Mouse (Mus musculus) liver, postnatal 0 days (tissue): ENCODE data around the gene Tmprss7. TPM values are rescaled to one million over a fixed set of nuclear protein-coding genes. Genes with fewer than 3 reads are reported as not detected.
A peak's percentile ranks its signal among the peaks of the same experiment; 100 is the strongest.

Experiments
- ATAC-seq: fragments of 200-750 bp; cut with Nextera tagmentation; 2 replicates; pipeline ENCODE4 v1.8.0; 2017; ENCODE audit warnings: mild to moderate bottlenecking, moderate library complexity
- DNase-seq: peaks from one replicate; pipeline ENCODE4 v3.0.0-alpha.2; 2016
- H3K27ac ChIP-seq: fragments of 300-500 bp; sonication (generic); 2 replicates; pipeline ENCODE4 v1.5.1; 2014; ENCODE audit warnings: antibody characterized with exemption, moderate library complexity, mild to moderate bottlenecking, low read depth
- H3K27me3 ChIP-seq: fragments of 300-500 bp; sonication (generic); 2 replicates; pipeline ENCODE4 v1.6.1; 2014; ENCODE audit warnings: low read length, control low read depth, mixed read lengths; ENCODE audit not compliant: insufficient read depth
- H3K36me3 ChIP-seq: fragments of 300-500 bp; sonication (generic); replicated peaks from 2 replicates; pipeline ENCODE4 v1.6.1; 2014; ENCODE audit warnings: mild to moderate bottlenecking, control low read depth, low read length, moderate library complexity, mixed read lengths; ENCODE audit not compliant: insufficient read depth
- H3K4me1 ChIP-seq: fragments of 300-500 bp; sonication (generic); 2 replicates; pipeline ENCODE4 v1.6.1; 2014; ENCODE audit warnings: antibody characterized with exemption, mild to moderate bottlenecking, control low read depth; ENCODE audit not compliant: insufficient read depth
- H3K4me2 ChIP-seq: fragments of 300-500 bp; sonication (generic); 2 replicates; pipeline ENCODE4 v1.6.1; 2014; ENCODE audit warnings: low read depth, mild to moderate bottlenecking, low read length, moderate library complexity, mixed read lengths
- H3K4me3 ChIP-seq: fragments of 300-500 bp; sonication (generic); 2 replicates; pipeline ENCODE4 v1.5.1; 2014; ENCODE audit warnings: low read depth, low read length
- H3K9ac ChIP-seq: fragments of 300-500 bp; sonication (generic); replicated peaks from 2 replicates; pipeline ENCODE4 v1.6.1; 2014; ENCODE audit warnings: mild to moderate bottlenecking, moderate library complexity
- H3K9me3 ChIP-seq: fragments of 300-500 bp; sonication (generic); 2 replicates; pipeline ENCODE4 v1.6.1; 2016; ENCODE audit warnings: mild to moderate bottlenecking, control low read depth, low read length, mixed read lengths
- CTCF ChIP-seq: sonication (generic); IDR thresholded peaks from 2 replicates; pipeline ENCODE4 v1.5.1; 2016; ENCODE audit warnings: antibody characterized with exemption, low read depth
- EP300 ChIP-seq: IDR thresholded peaks from 2 replicates; pipeline ENCODE4 v1.6.1; 2016; ENCODE audit warnings: antibody characterized with exemption, low read depth, mild to moderate bottlenecking
- WGBS: fragments of 180-500 bp; shearing (Covaris S2); extraction: QIAGEN DNeasy Blood & Tissue Kit; methylation state at CpG from one replicate; pipeline ENCODE4 v1.1.7; 2014; ENCODE audit not compliant: insufficient replicate concordance; 5-methylcytosine and 5-hydroxymethylcytosine counted together
- polyA plus RNA-seq: library from polyadenylated mRNA; unstranded; fragments of >200 nt; fragmentation: Nextera tagmentation; extraction: Ambion mirVana; gene quantifications from 2 replicates; pipeline ENCODE4 v1.2.1, GENCODE M21; 2015

Gene Tmprss7
- polyA plus RNA-seq, 1 experiment from 2014 or later, result 0.14 TPM

GRCm38 (mm10) chr16:45724061-45724741 is 30.7 kb upstream of the Tmprss7 start, which contains the start of gene Tagln3:
Gene Tagln3, minus strand, starts transcription at chr16:45724608.
- WGBS, result 4% methylated on average over 28 of the region's 30 CpGs
- H3K9me3 ChIP-seq, result no peaks in the 10 kb centered on the region
- no peak within 1 kb of the TSS for H3K27ac ChIP-seq
- no peaks in the 10 kb centered on the region for H3K36me3 ChIP-seq
- H3K4me1 ChIP-seq, result peaks cover 6% of the 10 kb centered on the region
- DNase-seq (peak; percentile 22), ATAC-seq (no peak)
- H3K9ac ChIP-seq, result no peak within 1 kb of the TSS; the same call in 1 of the 2 replicates
- H3K4me3 ChIP-seq, result peak within 1 kb of the TSS; percentile 41
- peaks cover 11% of the 10 kb centered on the region; the same call in 1 of the 2 replicates for H3K27me3 ChIP-seq
- peak within 1 kb of the TSS; percentile 70 for H3K4me2 ChIP-seq
- TF ChIP-seq EP300 (no peak), CTCF (no peak)

DNA sequence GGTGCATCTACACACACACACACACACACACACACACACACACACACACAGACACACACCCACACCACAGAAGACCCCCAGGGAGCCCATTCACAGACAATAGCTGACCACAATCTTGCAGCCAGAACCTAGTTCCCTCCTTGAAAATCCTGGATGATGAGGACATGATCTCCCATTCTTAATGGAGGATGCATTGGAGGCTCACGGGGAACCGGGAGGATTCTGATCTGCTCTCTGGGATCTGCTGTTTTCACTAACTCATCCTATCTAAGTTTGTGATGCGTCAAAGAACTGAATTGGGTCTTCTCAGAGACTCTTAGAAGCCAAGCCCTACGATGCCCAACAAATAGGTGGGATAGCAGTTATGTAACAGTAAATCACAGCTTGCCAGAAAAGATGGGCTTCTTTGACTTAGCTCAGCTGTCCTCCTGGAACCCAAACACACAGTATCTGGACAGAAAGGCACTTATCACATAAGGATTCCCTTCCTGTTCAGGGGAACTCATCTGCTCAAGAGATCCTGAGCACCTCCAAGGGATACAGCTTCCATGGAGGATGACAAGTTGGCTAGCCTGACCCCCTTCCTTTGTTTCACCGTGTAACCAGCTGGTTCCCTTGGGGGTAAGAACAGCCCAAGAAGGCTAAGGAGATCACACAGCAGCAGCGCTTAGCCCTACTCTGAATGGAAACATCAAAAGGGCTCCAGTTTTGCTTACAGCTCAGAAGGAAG is 29.9 kb upstream of the Tmprss7 start:
- DNase-seq (no peak), ATAC-seq (no peak)
- Histone ChIP-seq H3K27me3 (peaks cover 11% of the 10 kb centered on the region; the same call in 1 of the 2 replicates), H3K36me3 (no peaks in the 10 kb centered on the region), H3K4me1 (peaks cover 6% of the 10 kb centered on the region), H3K4me2 (no peak overlapping the region), H3K27ac (no peak overlapping the region), H3K4me3 (no peak overlapping the region), H3K9ac (no peak overlapping the region), H3K9me3 (no peaks in the 10 kb centered on the region)
- TF ChIP-seq CTCF (no peak), EP300 (no peak)
- 69% methylated on average over 6 of the region's 6 CpGs for WGBS

DNA sequence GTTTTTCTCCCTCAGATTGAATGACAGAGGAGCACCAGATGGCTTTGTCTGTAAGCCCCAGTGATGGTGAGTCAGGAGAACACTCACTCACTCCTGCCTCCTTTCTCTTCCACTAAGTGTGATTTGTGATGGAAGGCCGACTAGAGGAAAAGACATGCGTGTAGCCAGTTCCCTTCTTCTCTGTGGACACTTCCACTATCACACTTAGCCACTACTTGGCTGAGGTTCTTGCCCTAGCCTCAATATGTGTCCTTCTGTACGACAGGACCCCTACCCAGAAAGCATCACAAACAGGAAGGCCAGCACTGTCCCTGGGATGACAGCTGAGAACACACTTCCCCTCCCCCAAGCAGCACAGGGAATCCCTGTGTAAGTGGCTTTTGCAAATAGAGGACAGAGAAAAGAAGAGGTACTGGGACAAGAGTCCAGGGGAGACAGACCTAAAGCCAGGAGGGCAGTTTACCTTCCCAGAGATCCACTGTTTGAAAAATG is 29.0 kb upstream of the Tmprss7 start:
- Histone ChIP-seq H3K27ac (no peak overlapping the region), H3K36me3 (no peaks in the 10 kb centered on the region), H3K4me1 (peaks cover 6% of the 10 kb centered on the region), H3K9ac (no peak overlapping the region), H3K9me3 (no peaks in the 10 kb centered on the region), H3K4me2 (no peak overlapping the region), H3K4me3 (no peak overlapping the region), H3K27me3 (peaks cover 11% of the 10 kb centered on the region; the same call in 1 of the 2 replicates)
- TF ChIP-seq EP300 (no peak), CTCF (no peak)
- WGBS, result 58% methylated on average over 3 of the region's 3 CpGs
- DNase-seq (no peak), ATAC-seq (no peak)

GRCm38 (mm10) chr16:45720022-45720630 is 26.7 kb upstream of the Tmprss7 start:
- no peak overlapping the region for H3K4me2 ChIP-seq
- H3K9me3 ChIP-seq, result no peaks in the 10 kb centered on the region
- DNase-seq (no peak), ATAC-seq (no peak)
- no peak overlapping the region for H3K27ac ChIP-seq
- no peak for TF ChIP-seq CTCF
- H3K27me3 ChIP-seq, result peaks cover 11% of the 10 kb centered on the region; the same call in 1 of the 2 replicates
- WGBS, result 79% methylated on average over 10 of the region's 10 CpGs
- H3K4me3 ChIP-seq, result no peak overlapping the region
- no peaks in the 10 kb centered on the region for H3K36me3 ChIP-seq
- no peak overlapping the region for H3K9ac ChIP-seq
- peaks cover 6% of the 10 kb centered on the region for H3K4me1 ChIP-seq

- WGBS, result 84% methylated on average over 4 of the region's 4 CpGs
- H3K27me3 ChIP-seq, result no peaks in the 10 kb centered on the region
- no peaks in the 10 kb centered on the region for H3K36me3 ChIP-seq
- no peak overlapping the region for H3K9ac ChIP-seq
- DNase-seq (no peak), ATAC-seq (no peak)
- no peaks in the 10 kb centered on the region for H3K4me1 ChIP-seq
- no peaks in the 10 kb centered on the region for H3K9me3 ChIP-seq
- H3K4me3 ChIP-seq, result no peak overlapping the region
- TF ChIP-seq EP300 (no peak), CTCF (no peak)
- no peak overlapping the region for H3K4me2 ChIP-seq
- no peak overlapping the region for H3K27ac ChIP-seq
Measured at GRCm38 (mm10) chr16:45718296-45718695, 24.8 kb upstream of the Tmprss7 start.

DNA sequence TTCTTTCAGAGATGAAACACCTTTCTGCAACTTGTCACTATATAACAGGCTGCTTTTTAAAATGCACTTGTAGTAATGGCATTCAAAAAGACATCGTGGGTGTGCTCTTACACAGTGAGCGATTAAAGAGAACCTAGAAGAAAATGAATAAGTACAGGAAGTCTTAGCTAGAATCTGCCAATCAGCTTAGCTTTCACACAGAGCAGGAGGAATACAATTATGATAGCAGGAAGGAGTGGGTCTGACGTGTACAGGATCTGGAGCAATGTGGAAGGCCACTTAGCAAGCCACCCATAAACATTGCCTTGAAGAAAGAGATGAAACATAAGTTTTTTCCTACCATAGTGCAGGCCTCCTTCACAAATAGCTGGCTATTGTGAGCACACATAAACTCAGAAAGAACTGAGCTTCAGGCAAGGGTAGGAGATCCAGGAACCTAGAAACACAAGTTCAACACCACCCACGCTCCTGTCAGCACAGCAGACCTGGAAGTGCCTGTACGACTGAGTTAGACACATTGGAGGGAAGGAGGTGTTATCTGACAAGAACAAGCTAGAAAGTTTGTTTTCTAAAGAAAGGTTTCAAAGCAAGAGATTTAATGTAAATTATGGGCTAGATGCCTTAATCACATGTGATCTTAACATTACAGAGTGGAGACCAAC is 21.2 kb upstream of the Tmprss7 start:
- H3K27ac ChIP-seq, result no peak overlapping the region
- ATAC-seq (no peak), DNase-seq (no peak)
- no peaks in the 10 kb centered on the region for H3K36me3 ChIP-seq
- no peak overlapping the region for H3K4me3 ChIP-seq
- H3K27me3 ChIP-seq, result no peaks in the 10 kb centered on the region
- no peak for TF ChIP-seq EP300
- TF ChIP-seq CTCF, result no peak
- H3K9me3 ChIP-seq, result no peaks in the 10 kb centered on the region
- H3K4me1 ChIP-seq, result no peaks in the 10 kb centered on the region
- H3K4me2 ChIP-seq, result no peak overlapping the region
- no peak overlapping the region for H3K9ac ChIP-seq
- 69% methylated on average over 5 of the region's 5 CpGs for WGBS
